Mouse (Mus musculus): ENCODE data around the gene Lcn10.
"Not testable (repeated sequence)": the region's sequence is repeated elsewhere in the genome, so short reads cannot be mapped to it uniquely, and the experiment has no call there.

The Lcn10 gene

DNA sequence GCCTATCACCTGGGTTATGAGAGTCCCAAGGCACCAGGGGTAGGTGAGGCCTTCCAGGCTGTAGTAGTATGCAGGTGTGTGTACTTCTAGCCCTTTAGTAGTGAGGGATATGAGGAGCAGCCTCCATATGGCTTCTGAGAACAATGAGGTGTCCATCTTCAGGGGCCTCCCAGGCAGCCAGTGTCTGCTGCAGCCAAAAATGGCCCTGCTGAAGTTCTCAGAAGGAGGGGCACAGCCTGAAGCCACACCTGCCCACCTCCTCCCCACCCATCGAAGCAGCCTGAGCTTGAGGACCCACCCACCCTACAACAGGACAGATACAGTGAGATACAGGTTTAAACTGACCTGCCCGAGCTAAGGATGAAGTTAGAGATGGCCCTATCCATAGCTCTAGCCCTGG is at the start of gene Lcn10:
Gene Lcn10 (plus strand): TSS at position 301 of the 400 bp plus-strand sequence.
- no peak for DNase-seq (ENCODE audit: low spot score)

DNA sequence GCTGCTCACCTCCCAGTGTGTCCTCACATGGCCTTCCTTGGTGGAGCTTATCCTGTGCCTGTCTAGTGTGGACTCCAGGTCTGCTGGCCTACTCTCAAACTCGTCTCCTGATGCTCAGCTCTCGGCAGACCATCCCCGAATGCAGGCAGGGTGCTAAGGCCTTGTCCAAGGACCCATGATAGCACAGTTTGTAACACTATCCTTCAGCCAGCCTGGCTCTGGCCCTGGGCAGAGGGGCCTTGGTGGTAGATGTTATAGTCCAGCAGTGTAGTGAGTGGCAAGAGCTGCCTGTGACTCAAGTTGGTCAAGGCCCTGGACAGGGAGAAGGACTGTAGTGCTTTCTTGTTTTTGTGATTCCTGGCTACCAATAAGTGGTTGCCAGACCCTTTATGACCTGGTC is 48.9 kb upstream of the Lcn10 start:
- no peak for DNase-seq (ENCODE audit: low spot score)

DNA sequence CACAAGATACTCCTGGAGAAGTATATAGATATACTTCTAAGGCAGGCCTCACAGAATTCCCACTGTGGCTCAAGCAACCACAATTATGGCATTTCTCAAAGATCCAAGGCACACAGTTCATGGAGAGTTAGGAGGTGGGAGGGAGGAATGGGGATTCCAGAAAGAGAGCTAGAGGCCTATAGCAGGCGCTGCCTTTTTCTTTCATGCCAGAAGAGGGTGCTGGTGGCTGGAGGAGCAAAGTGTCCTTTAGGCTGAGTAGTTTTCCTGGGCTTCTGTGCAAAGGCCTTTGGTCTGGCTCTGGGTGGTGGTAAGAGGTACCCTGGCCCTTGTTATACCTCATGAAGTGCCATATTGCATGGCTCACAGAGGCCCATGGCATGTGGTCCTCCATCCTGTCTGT is 48.5 kb upstream of the Lcn10 start:
- DNase-seq (ENCODE audit: low spot score): no peak

DNA sequence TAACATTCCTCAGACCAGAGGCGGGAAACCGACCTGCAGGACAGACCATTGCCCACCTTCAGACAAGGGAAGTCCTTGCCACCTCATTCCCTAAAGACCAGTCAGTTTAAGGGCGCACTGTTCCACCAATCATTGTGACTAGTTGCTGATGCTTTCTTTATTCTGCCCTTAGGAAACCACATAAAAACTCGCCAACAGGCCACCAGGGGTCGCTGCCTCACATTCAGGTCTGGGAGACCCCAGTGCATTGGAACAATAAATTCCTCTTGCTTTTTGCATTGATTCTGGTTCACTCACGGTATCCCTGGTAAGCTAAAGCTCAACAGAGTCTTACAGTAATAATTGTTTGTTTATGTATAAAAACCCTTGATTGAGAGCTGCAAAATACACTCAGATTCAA is 42.6 kb upstream of the Lcn10 start:
- DNase-seq (ENCODE audit: low spot score): no peak

DNA sequence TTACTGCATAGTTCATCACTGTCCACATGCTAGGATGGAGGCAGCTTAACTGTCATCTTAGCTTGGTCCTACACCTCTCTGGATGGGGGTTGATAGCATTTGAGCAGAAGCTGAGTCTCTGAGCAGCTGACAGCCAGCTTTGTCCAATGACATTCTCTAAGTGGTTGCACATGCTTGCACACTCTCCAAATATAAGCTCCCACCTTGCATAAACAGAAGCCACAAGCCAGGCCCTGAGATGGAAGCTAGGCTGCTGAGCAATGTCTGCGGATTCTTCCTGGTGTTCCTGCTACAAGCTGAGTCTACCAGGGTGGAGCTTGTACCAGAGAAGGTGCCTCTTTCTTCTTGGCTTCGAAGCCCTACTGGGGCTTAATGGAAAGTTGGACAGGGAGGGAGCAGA is 29.6 kb upstream of the Lcn10 start, which contains the start of gene Lcn8:
Gene Lcn8 (plus strand): TSS at position 219 of the 400 bp plus-strand sequence.
- DNase-seq (ENCODE audit: low spot score): no peak

DNA sequence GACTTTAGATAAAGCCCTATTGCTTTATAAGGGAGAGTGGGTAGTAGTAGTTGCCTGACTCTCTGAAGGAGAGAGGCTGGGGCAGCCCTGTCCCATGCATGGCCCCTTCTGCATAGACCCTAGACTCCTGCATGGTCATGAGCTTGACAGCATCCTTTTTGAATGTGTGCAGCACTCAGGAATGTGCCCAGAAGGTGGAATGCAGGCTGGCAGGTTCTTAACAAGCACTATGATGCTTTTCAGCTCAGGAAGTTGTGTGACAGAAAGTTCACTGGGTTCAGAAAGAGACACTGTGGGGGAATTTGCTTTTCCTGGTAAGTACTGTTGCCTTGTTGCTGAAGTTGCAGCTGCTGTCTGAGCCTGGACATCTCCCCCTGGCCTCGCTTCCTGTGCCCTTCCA is 28.0 kb upstream of the Lcn10 start:
- no peak for DNase-seq (ENCODE audit: low spot score)

DNA sequence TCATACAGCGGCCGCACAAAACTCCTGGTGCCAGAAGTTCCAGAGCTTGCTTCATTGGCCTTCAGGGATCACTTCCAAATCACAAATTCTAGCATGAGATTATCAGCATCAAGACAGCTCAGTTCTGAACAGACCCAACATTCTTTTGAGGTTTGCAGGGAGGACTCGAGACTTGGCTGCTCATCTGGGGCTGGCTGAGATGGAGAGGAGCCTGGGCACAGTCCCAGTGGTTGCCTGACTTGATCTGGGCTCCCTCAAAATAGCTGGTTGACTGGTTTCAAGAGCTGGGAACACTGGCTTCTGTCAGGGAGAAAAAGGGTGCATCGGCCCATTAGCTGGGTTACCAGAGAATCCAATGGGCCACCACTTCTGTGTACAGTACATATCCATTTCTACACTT is 25.8 kb upstream of the Lcn10 start:
- DNase-seq (ENCODE audit: low spot score): no peak

DNA sequence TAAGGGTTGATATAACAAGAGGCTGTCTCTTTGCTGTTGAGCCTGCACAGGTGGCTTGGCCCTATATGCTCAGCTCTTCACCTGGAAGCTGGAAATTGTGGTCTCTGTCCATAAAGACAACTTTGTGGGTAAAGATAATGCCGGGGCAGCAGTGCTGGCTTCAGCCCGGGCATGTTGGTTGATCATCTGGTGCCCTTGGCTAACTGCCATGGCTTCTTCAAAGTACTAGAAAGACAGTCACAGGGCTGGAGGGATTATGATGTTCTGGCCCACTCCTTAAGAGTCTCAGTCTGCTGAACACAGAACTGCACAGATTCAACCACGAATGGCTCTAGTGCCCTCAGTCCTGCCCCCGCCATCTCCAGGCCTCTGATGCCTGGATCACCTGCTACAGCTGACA is 25.3 kb upstream of the Lcn10 start:
- DNase-seq (ENCODE audit: low spot score): no peak

DNA sequence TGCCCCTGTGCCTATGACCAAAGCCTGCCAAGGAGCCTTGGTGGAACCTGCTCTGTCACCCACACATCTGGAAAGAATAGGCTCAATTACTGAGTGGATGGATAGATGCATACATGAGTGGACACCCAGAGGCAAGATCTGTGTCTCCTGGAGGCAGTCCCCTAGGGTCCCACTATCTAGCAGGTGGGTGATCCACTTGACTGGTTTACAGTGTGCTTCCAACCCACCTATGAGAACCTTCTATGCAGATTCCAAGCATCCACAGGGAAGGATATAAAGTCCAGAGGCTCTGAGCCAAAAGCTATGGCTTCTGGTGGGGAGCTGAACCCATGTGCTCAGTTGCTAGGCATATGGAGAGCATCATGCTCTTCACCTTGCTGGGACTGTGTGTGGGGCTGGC is 24.9 kb upstream of the Lcn10 start, which contains the start of gene Lcn5:
Gene Lcn5 (plus strand): TSS at position 301 of the 400 bp plus-strand sequence.
- no peak for DNase-seq (ENCODE audit: low spot score)

DNA sequence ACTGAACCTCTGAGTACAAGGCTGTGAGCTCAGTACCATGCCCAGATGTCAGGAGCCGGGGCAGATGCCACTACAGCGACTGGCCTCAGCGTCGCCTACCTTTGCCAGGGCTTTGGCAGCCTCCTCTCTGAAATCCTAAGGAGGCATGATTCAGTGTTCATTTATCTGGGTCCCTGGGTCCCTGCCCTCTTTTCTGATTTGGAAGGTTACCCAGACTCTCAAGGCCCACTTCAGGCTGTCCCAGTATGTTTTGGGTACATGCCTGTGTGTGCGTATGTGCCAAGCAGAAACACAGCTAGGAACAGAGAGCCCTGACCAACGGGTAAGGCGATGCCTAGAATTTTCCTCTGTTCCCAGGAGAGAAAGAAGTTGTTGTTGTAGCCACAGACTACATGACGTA is 22.2 kb upstream of the Lcn10 start:
- no peak for DNase-seq (ENCODE audit: low spot score)

DNA sequence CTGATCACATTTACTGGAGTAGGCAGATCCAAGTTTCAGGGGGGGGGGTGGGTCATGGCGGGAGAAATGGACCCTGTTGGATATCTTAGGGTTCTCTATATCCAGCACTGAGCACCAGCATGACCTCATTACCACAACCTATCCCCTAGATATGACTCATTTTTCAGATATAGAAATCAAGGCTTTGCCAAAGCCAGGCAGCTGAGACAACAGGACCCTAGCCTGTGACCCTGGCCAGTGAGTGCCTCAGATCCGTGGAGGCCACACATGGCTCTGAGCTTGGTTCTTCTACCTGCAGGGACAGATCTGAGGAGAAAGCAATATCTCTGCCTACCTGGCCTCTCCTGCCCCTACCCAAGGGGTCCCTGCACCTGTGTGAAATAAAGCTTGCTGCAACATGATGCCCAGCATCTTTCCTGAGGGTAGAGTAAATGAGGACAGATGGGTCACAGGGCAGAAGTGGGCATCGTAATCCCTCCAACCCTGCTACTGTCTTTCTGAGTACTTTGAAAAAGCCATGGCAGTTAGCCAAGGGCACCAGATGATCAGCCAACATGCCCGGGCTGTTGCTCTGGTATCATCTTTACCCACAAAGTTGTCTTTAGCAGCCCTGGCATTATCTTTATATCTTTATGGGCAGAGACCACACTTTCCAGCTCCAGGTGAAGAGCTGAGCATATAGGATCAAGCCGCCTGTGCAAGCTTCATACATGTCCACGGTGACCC is 21.1 kb upstream of the Lcn10 start:
- DNase-seq (ENCODE audit: low spot score): no peak

DNA sequence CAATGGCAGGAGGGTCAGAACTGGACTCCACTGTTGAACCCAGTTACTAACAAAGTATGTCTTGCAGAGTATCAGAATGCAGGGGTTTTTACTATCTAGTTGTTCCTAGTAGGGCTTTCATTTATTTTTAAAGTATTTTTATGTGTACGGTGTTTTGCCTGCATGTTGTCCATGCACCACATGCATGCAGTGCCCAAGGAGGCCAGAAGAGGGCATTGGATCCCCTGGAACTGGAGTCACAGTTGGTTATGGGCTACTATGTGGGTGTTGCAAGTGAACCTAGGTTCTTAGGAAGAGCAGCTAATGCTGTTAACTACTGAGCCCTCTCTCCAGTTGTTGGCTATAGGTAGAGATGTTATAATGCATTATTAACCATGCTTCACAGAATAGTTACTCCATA is 19.0 kb upstream of the Lcn10 start:
- DNase-seq (ENCODE audit: low spot score): peak; percentile 33

DNA sequence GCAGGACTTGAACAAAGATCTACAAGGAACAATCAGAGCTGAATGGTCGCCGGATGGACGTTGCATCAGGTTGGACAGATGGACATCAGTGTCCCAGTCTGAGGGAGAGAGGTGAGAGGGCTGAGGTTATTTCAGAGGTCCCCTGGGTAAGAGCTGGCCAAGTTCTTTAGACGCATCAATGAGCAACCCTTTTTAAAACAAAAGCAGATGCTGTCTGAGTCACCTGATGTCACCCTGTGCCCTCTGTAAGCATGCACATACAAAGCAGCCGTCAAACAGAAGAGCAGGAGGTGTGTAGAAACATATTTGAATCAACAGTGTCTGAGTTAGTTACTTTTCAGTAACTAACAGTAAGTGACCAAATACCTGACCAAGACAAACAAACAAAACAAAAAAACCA is 18.4 kb upstream of the Lcn10 start:
- DNase-seq (ENCODE audit: low spot score): no peak

DNA sequence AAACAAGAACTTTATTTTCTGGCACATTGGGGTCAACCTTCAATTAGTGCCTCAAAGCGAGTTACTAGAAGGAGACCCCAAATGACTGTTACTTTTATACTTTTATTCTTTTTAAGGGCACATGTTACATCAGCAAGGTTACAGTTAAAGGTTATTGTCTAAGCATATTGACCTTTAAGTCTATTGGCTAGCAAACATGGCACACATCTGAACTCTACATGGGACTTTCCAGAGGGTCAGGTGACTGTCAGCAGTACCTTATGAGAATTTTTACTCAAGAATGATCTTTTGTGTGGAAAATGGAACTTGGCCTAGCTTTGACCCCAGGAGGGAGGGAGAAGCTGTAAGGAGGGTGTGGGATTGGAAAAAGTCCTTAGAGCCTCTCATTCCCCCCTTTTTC is 16.0 kb upstream of the Lcn10 start:
- no peak for DNase-seq (ENCODE audit: low spot score)

DNA sequence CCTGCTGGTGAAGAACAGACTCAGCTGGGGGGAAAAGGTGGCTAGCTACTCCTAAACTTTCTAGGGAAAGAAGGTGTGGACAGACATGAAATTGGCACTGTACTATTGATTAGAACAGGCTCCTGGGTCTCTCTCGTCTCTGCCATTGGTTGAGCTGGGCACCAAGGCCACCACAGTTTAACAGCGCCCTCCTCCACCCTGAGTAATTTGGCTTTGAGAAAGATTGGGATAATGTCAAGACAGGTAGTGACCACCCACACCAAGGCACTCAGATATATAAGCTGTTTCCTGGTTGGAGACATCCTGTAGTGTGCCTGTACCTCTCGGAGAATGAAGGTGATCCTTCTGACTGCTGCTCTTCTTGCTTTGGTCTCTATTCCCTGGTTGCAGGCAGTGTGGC is 6.0 kb upstream of the Lcn10 start, which contains the start of gene Lcn6:
Gene Lcn6 (plus strand): TSS at position 301 of the 400 bp plus-strand sequence.
- DNase-seq (ENCODE audit: low spot score): no peak

DNA sequence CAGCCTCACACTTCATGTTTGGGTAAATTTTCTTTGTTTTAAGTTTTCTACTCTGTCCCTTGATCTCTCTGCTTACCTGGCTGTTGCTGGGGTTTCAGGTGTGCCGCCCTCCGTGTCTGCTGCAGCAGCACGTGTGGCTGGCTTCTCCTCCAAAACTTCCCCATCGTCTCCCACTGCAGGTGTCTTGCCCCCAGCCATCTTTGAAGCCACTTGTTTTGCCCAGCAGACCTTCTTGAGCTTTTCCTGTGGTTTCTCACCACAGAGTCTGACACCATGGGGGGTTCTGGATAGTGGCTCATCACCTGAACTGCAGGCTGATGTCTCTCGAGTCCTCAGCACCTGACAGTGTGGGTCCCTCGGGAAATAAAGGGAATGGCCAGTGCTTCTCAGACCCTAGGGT is 3.0 kb upstream of the Lcn10 start:
- no peak for DNase-seq (ENCODE audit: low spot score)

DNA sequence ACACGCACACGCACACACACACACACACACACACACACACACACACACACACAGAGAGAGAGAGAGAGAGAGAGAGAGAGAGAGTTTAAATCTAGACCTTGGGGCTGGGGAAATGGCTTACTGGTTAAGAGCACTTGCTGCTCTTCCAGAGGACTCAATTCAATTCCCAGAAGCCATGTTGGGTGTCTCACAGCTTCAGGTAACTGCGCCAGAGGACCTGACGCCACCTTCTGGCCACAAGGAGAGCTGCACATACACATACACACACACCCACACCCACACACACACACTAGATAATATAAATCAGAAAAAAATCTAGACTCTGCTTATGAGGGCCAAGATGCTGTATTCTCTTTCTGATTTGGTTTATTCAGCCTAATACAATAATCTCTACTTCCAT is 4.4 kb downstream of the Lcn10 start:
- no peak for DNase-seq (ENCODE audit: low spot score)

DNA sequence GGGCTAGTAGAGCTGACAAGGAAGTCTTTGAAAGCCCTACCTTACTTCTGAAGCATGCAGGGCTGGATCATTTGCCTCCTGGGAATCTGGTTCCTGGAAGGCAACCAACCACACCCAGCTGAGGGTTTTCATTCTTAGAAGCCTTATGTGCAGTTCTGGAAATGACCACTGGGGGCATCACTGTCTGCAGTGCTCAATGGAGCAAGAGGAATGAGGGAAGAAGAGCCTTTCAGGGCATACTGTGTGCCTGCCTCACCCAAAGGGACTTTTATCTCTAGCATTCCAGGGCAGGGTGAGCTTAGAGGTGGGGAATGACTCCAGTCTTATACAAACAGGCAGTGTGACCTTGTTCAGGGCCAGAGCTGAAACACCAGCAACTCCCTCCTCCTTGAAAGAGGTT is 12.1 kb downstream of the Lcn10 start:
- DNase-seq (ENCODE audit: low spot score): peak; percentile 35

DNA sequence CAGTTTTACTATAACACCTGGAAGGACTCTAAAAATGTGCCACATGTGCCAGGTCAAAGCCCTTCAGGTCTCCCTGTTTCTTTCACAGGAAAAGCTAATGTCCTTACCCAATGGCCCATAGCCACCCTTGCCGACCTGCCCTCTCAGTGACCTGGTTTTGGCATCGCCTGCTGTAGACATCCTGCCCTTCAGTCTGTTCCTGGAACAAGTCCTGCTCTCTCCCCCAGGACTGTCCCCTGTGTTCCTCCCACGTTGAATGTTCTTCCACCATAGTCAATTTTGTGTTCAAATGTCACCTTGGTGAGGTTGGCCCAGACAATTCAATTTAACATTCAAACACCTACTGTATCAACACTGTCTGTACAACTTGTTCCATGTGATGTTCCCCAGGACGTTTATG is 14.4 kb downstream of the Lcn10 start:
- DNase-seq (ENCODE audit: low spot score): no peak

DNA sequence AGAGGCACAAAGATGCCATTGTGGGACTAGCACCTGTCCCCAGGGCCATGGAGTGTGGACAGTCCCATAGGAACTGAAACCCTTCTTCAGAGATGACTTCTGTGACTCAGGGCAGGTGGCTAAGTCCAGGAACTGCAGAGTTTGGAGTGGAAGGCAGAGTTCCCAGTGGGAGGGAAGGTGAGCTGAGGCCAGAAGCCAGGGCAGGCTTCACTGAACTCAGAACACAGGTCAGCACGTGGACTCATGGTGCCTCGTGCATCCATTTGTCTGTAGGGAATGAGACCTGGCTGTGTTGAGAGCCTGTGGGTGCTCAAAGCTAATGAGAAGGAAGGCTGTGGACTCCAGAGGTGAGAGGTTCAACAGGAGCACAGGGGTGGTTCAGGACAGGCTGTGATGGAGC is 16.2 kb downstream of the Lcn10 start:
- no peak for DNase-seq (ENCODE audit: low spot score)

DNA sequence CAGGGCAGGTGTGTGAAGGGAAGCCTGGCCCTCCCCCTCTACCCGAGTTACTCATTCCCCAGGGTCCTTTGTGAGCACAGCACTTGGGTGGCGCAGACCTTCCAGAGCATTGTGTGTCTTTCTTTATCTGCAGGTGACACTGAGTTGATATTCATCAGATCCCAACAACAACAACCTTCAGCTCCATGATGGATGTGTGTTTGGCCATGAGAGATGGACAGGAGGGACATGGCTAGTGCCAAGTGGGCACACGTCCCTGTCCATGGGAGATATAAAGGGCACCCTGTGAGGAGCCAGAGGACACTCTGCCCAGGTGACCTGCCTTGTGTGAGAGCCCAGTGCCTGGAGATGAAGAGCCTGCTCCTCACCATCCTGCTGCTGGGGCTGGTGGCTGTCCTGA is 17.2 kb downstream of the Lcn10 start, which contains the start of gene Obp2a:
Gene Obp2a (plus strand): TSS at position 301 of the 400 bp plus-strand sequence.
- DNase-seq (ENCODE audit: low spot score): not testable (repeated sequence)

DNA sequence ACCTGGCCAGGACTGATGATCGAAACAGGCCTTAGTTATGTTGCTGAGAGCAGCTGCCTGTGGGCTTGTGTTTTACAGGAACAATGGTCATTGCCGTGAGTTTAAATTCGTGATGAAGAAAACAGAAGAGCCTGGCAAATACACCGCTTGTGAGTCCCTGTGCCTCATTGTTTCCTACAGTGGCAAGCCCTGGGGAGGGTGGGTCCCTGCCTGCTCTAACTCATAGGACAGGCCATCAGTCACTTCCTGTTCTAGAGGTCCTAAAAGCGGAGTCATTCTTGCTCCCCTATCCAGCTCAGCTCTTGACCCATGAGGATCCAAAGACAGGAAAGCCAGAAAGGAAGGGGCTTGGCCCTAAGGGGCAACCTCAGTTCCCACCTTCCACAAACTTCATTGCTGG is 18.5 kb downstream of the Lcn10 start:
- no peak for DNase-seq (ENCODE audit: low spot score)

DNA sequence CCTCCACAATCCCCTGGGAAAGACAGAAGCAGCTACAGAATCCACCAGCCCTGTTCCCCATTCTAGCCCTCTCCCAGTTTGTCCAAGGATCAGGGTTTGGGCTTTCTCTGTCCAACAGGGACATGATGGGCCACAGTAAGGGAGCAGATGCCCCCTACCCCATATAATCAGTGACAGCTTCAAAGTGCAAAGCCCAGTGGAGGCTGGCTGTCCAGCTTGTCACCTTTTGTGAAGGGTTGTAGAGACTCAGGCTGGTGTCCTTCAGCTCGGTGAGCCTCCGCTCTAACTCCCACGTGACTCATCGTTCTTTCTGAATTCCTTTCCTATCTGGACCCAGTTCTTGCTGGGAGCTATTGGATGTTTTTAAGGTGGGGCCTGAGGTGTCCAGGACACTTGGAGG is 21.2 kb downstream of the Lcn10 start:
- DNase-seq (ENCODE audit: low spot score): no peak
